Mouse (Mus musculus) CH12.LX (cell line): Measurements from ENCODE around the gene Vps37b. TPM values are rescaled to one million over a fixed set of nuclear protein-coding genes. Genes with fewer than 3 reads are reported as not detected.

ENCODE experiments used
- DNase-seq: peaks from one replicate; pipeline ENCODE4 v3.0.0-alpha.2; 2013; ENCODE audit errors: extremely low read depth
- H3K27ac ChIP-seq: 2 replicates; pipeline ENCODE4 v1.5.1; 2012; ENCODE audit warnings: low read depth, mild to moderate bottlenecking, control low read depth, moderate library complexity; ENCODE audit not compliant: insufficient read depth
- H3K27me3 ChIP-seq: replicated peaks from 2 replicates; pipeline ENCODE3; 2012; ENCODE audit warnings: inconsistent platforms
- H3K36me3 ChIP-seq, 2 experiments: replicated peaks in 1 of 2; 2 replicates each; pipeline versions ENCODE3 to v1.6.1; 2012; ENCODE audit warnings: inconsistent platforms in 1 of 2, low read length in 1 of 2, mild to moderate bottlenecking in 1 of 2, mixed read lengths in 1 of 2, moderate library complexity in 1 of 2; ENCODE audit not compliant: control insufficient read depth in 1 of 2, insufficient read depth in 1 of 2
- H3K4me1 ChIP-seq, 2 experiments: 2 replicates each; pipeline ENCODE4 v1.6.1; 2012; ENCODE audit warnings: inconsistent platforms in 1 of 2, moderate library complexity in 1 of 2; ENCODE audit not compliant: insufficient read depth in 2 of 2, control insufficient read depth in 1 of 2
- H3K4me2 ChIP-seq: 2 replicates; pipeline ENCODE4 v1.6.1; 2012; ENCODE audit warnings: low read depth, mild to moderate bottlenecking, control low read depth; ENCODE audit not compliant: poor library complexity, insufficient read depth, severe bottlenecking
- H3K4me3 ChIP-seq, 3 experiments: fragments of 150-350 bp in 1 of 3; sonication (generic) in 1 of 3; replicated peaks in 1 of 3; 2 replicates each; pipeline versions ENCODE3 to v1.5.1; 2011 to 2012; ENCODE audit warnings: low read depth in 2 of 3, low read length in 2 of 3, mild to moderate bottlenecking in 2 of 3, moderate library complexity in 2 of 3, control low read depth in 1 of 3, improper control_type of control experiment in 1 of 3, inconsistent platforms in 1 of 3, mixed read lengths in 1 of 3; ENCODE audit not compliant: poor library complexity in 1 of 3
- H3K79me2 ChIP-seq: replicated peaks from 2 replicates; pipeline ENCODE4 v1.6.1; 2012; ENCODE audit warnings: mild to moderate bottlenecking, moderate library complexity; ENCODE audit not compliant: control insufficient read depth, poor library complexity, insufficient read depth, severe bottlenecking; ENCODE audit errors: extremely low read depth
- H3K9ac ChIP-seq: 2 replicates; pipeline ENCODE4 v1.6.1; 2012; ENCODE audit warnings: low read depth, mild to moderate bottlenecking, control low read depth, moderate library complexity; ENCODE audit not compliant: insufficient read depth
- H3K9me3 ChIP-seq: replicated peaks from 2 replicates; pipeline ENCODE3; 2012; ENCODE audit warnings: low read length, inconsistent platforms, mixed read lengths
- BHLHE40 ChIP-seq: IDR thresholded peaks from 2 replicates; pipeline ENCODE4 v1.6.1; 2011; ENCODE audit warnings: mild to moderate bottlenecking, low read depth, low read length, improper control_type of control experiment
- CHD2 ChIP-seq: IDR thresholded peaks from 2 replicates; pipeline ENCODE4 v1.6.1; 2011; ENCODE audit warnings: low read length, improper control_type of control experiment
- ELF1 ChIP-seq: IDR thresholded peaks from 2 replicates; pipeline ENCODE4 v1.6.1; 2014; ENCODE audit warnings: low read depth, mild to moderate bottlenecking, inconsistent platforms, low read length, improper control_type of control experiment
- EP300 ChIP-seq: IDR thresholded peaks from 2 replicates; pipeline ENCODE4 v1.6.1; 2011; ENCODE audit warnings: low read length, improper control_type of control experiment
- ETS1 ChIP-seq: conservative IDR thresholded peaks from 2 replicates; pipeline ENCODE4 v1.6.1; 2012; ENCODE audit warnings: low read depth, mild to moderate bottlenecking, inconsistent platforms, low read length, improper control_type of control experiment, moderate library complexity
- HCFC1 ChIP-seq: IDR thresholded peaks from 2 replicates; pipeline ENCODE4 v1.6.1; 2012; ENCODE audit warnings: low read depth, mild to moderate bottlenecking, inconsistent platforms, low read length, improper control_type of control experiment
- IRF4 ChIP-seq: IDR thresholded peaks from 2 replicates; pipeline ENCODE4 v1.6.1; 2014; ENCODE audit warnings: low read depth, mild to moderate bottlenecking, inconsistent platforms, low read length, improper control_type of control experiment
- JUND ChIP-seq: conservative IDR thresholded peaks from 2 replicates; pipeline ENCODE4 v1.6.1; 2011; ENCODE audit warnings: low read depth, low read length, improper control_type of control experiment
- KAT2A ChIP-seq: IDR thresholded peaks from 2 replicates; pipeline ENCODE4 v1.6.1; 2012; ENCODE audit warnings: low read length, improper control_type of control experiment, inconsistent platforms; ENCODE audit not compliant: insufficient replicate concordance
- MAZ ChIP-seq: IDR thresholded peaks from 2 replicates; pipeline ENCODE4 v1.6.1; 2012; ENCODE audit warnings: low read depth, mild to moderate bottlenecking, inconsistent platforms, low read length, improper control_type of control experiment, moderate library complexity
- POLR2AphosphoS2 ChIP-seq: IDR thresholded peaks from 2 replicates; pipeline ENCODE4 v1.6.1; 2011; ENCODE audit warnings: low read depth, low read length, improper control_type of control experiment
- SIN3A ChIP-seq: IDR thresholded peaks from 2 replicates; pipeline ENCODE4 v1.6.1; 2012; ENCODE audit warnings: low read length, improper control_type of control experiment, inconsistent platforms
- TCF12 ChIP-seq: IDR thresholded peaks from 2 replicates; pipeline ENCODE4 v1.6.1; 2014; ENCODE audit warnings: low read depth, mild to moderate bottlenecking, inconsistent platforms, low read length, improper control_type of control experiment
- UBTF ChIP-seq: IDR thresholded peaks from 2 replicates; pipeline ENCODE4 v1.6.1; 2012; ENCODE audit warnings: low read depth, mild to moderate bottlenecking, inconsistent platforms, low read length, improper control_type of control experiment, moderate library complexity
- USF1 ChIP-seq: IDR thresholded peaks from 2 replicates; pipeline ENCODE4 v1.6.1; 2014; ENCODE audit warnings: low read depth, mild to moderate bottlenecking, inconsistent platforms, low read length, improper control_type of control experiment
- ZC3H11A ChIP-seq: IDR thresholded peaks from 2 replicates; pipeline ENCODE4 v1.6.1; 2012; ENCODE audit warnings: low read depth, mild to moderate bottlenecking, inconsistent platforms, low read length, improper control_type of control experiment
- dilution Hi-C: fragments of 300-500 bp; cut with MboI; formaldehyde crosslinking; loops from 2 replicates; pipeline ENCODE4 v1.14.3; 2020; ENCODE audit warnings: low sequenced_read_pairs; ENCODE audit not compliant: extremely low pct_unique_long_range_greater_than_20kb, extremely low pct_ligation_motif_present
- in situ Hi-C: fragments of 300-500 bp; cut with MboI; formaldehyde crosslinking; loops from 3 replicates; pipeline ENCODE4 v1.14.3; 2019; ENCODE audit warnings: low sequenced_read_pairs, low pct_ligation_motif_present, low pct_unique_long_range_greater_than_20kb, mixed read lengths
- polyA plus RNA-seq: library from polyadenylated mRNA; unstranded; fragments of >175 nt; gene quantifications from 2 replicates; pipeline ENCODE4 v1.2.1, GENCODE M21; 2012; ENCODE audit warnings: low read depth; ENCODE audit not compliant: insufficient read length
- total RNA-seq, 2 experiments: library from RNA; depleted of rRNA; stranded (reverse); fragments of 300-350 nt in 1 of 2; fragments of >200 nt in 1 of 2; gene quantifications; 2 replicates each; pipeline ENCODE4 v1.2.3; 2012 to 2014

Gene Vps37b
- total and polyA plus RNA-seq, 3 experiments, result 8.7 to 23.5 (median 10.2) TPM

GRCm38 (mm10) chr5:123979980-123980369 is 52.1 kb downstream of the Vps37b start:
- H3K9me3 ChIP-seq, result no peaks in the 10 kb centered on the region
- dilution Hi-C loops (no loop called here), in situ Hi-C loops (no loop called here)
- H3K4me2 ChIP-seq, result peak overlapping the region; percentile 97
- peaks cover 59 to 99% of the 10 kb centered on the region in 2 experiments for H3K4me1 ChIP-seq
- peaks cover 4 to 34% of the 10 kb centered on the region in 2 experiments for H3K36me3 ChIP-seq
- no peak for DNase-seq
- H3K4me3 ChIP-seq, result no peak overlapping the region
- no peaks in the 10 kb centered on the region for H3K27me3 ChIP-seq
- peak overlapping the region; percentile 99 for H3K27ac ChIP-seq
- TF ChIP-seq POLR2AphosphoS2, result no peak
- no peak for TF ChIP-seq JUND
- TF ChIP-seq MAZ, result no peak
- TF ChIP-seq KAT2A, result no peak
- TF ChIP-seq ZC3H11A, result no peak
- TF ChIP-seq HCFC1, result no peak
- no peak for TF ChIP-seq EP300
- no peak for TF ChIP-seq ETS1
- TF ChIP-seq ELF1, result no peak
- TF ChIP-seq USF1, result no peak
- no peak for TF ChIP-seq BHLHE40
- H3K79me2 ChIP-seq, result peaks cover 94% of the 10 kb centered on the region
- peak overlapping the region; percentile 37; the same call in 1 of the 2 replicates for H3K9ac ChIP-seq

- Histone ChIP-seq H3K79me2 (peaks cover 91% of the 10 kb centered on the region), H3K4me2 (peak overlapping the region; percentile 97), H3K4me3 (peak overlapping the region in 1 of 3 experiments; percentile 17), H3K9ac (peak overlapping the region; percentile 6; the same call in 1 of the 2 replicates), H3K27me3 (no peaks in the 10 kb centered on the region), H3K27ac (peak overlapping the region; percentile 99), H3K36me3 (peaks cover under 1 to 28% of the 10 kb centered on the region in 2 experiments), H3K9me3 (no peaks in the 10 kb centered on the region), H3K4me1 (peaks cover 59 to 93% of the 10 kb centered on the region in 2 experiments)
- TF ChIP-seq TCF12 (0 out of 2 replicates have a peak, but pooled peaks have one; percentile 13), IRF4 (no peak), EP300 (0 out of 2 replicates have a peak, but pooled peaks have one; percentile 12), UBTF (no peak), SIN3A (no peak), CHD2 (no peak)
- dilution Hi-C loops, result no loop called here
- DNase-seq, result no peak
- in situ Hi-C loops, result no loop called here
Measured at GRCm38 (mm10) chr5:123979221-123979979, 52.7 kb downstream of the Vps37b start.
